7 mouse cellular contexts compared by ENCODE assay signal in the genomic region with DNA sequence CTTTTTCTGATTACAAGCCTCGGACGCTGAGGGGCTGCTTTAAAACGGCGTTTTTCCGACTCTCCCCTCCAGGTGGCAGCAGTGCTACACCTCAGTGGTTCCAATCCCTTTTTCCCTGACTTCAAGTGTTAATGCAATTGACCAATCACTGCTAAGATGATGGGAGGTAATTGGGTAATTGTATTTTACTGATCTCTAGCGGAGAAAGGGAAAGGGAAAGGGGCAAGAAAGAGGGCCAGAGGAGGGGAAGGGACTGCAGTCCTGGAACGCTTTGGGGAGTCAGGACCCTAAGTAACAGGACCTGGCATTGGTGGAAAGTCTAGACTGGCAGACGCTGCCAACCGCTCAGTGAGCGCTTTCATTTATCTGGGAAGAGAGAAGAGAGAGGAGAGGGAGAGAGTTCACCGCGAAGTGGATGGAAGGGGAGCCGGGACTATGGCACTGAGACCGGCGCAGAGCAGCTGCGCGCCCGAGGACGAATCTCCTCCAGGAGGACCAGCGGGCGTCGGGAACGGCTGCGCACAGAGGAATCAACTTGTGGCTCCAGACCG.
DNase-seq lines count a peak whose midpoint lies in the region; ATAC-seq and TF ChIP-seq lines count a peak whose summit lies in the region.

No protein-coding gene starts in this region.

- no peaks in the 10 kb centered on the region for H3K36me3 ChIP-seq in embryonic facial prominence, embryonic 11.5 days (replicated peaks; ENCODE audit: control insufficient read depth, insufficient read depth, low read depth, low read length)
- no peaks in the 10 kb centered on the region for H3K36me3 ChIP-seq in heart, adult 2 months (ENCODE audit: control insufficient read depth, insufficient read depth, low read length)
- no peaks in the 10 kb centered on the region for H3K36me3 ChIP-seq in kidney, adult 2 months (ENCODE audit: control insufficient read depth, insufficient read depth, low read length)
- no peaks in the 10 kb centered on the region for H3K36me3 ChIP-seq in limb, embryonic 11.5 days (ENCODE audit: control insufficient read depth, insufficient read depth, low read length)
- H3K36me3 ChIP-seq in midbrain, embryonic 13.5 days: no peaks in the 10 kb centered on the region
- no peaks in the 10 kb centered on the region for H3K36me3 ChIP-seq in stomach, embryonic 15.5 days

- WGBS in bone marrow, adult 2 months: 2% methylated on average over 25 of the region's 25 CpGs
- WGBS in embryonic facial prominence, embryonic 11.5 days: under 1% methylated on average over 25 of the region's 25 CpGs
- WGBS in heart, adult 2 months: under 1% methylated on average over 25 of the region's 25 CpGs
- under 1% methylated on average over 25 of the region's 25 CpGs for WGBS in kidney, adult 2 months
- WGBS in limb, embryonic 11.5 days: under 1% methylated on average over 25 of the region's 25 CpGs
- WGBS in midbrain, embryonic 13.5 days: under 1% methylated on average over 25 of the region's 25 CpGs
- WGBS in stomach, embryonic 15.5 days: under 1% methylated on average over 25 of the region's 25 CpGs

- TF ChIP-seq CTCF in bone marrow, adult 2 months (IDR thresholded peaks at IDR 0.05; ENCODE audit: control insufficient read depth, insufficient read depth, low read length): peak; percentile 46; the same call in 1 of the 2 replicates
- TF ChIP-seq CTCF in heart, adult 2 months (IDR thresholded peaks at IDR 0.05): peak; percentile 84
- peak; percentile 84 for TF ChIP-seq CTCF in kidney, adult 2 months (conservative IDR thresholded peaks at IDR 0.05; ENCODE audit: insufficient read depth, insufficient read length, low read depth, low read length)

- no peak for TF ChIP-seq POLR2A in bone marrow, adult 2 months (IDR thresholded peaks at IDR 0.05; ENCODE audit: borderline replicate concordance, control insufficient read depth, low read depth, low read length)
- TF ChIP-seq POLR2A in heart, adult 2 months (IDR thresholded peaks at IDR 0.05; ENCODE audit: insufficient read depth, low read depth, low read length): peak; percentile 34; the same call in 1 of the 2 replicates
- no peak for TF ChIP-seq POLR2A in kidney, adult 2 months (IDR thresholded peaks at IDR 0.05; ENCODE audit: low read depth, low read length)

- no peaks in the 10 kb centered on the region for H3K9me3 ChIP-seq in embryonic facial prominence, embryonic 11.5 days (replicated peaks; ENCODE audit: control insufficient read depth, low read length)
- no peaks in the 10 kb centered on the region for H3K9me3 ChIP-seq in limb, embryonic 11.5 days (ENCODE audit: control insufficient read depth, low read length)
- no peaks in the 10 kb centered on the region for H3K9me3 ChIP-seq in midbrain, embryonic 13.5 days
- H3K9me3 ChIP-seq in stomach, embryonic 15.5 days: no peaks in the 10 kb centered on the region

- no peaks in the 10 kb centered on the region for H3K27me3 ChIP-seq in embryonic facial prominence, embryonic 11.5 days (ENCODE audit: control insufficient read depth, insufficient read depth, low read length)
- H3K27me3 ChIP-seq in heart, adult 2 months (ENCODE audit: control insufficient read depth, insufficient read depth, low read length): no peaks in the 10 kb centered on the region
- no peaks in the 10 kb centered on the region; the same call in 1 of the 2 replicates for H3K27me3 ChIP-seq in kidney, adult 2 months (replicated peaks; ENCODE audit: control insufficient read depth, insufficient read depth, low read length)
- peaks cover 8% of the 10 kb centered on the region; the same call in 1 of the 2 replicates for H3K27me3 ChIP-seq in limb, embryonic 11.5 days (ENCODE audit: control insufficient read depth, insufficient read depth, low read length)
- H3K27me3 ChIP-seq in midbrain, embryonic 13.5 days: no peaks in the 10 kb centered on the region
- no peaks in the 10 kb centered on the region for H3K27me3 ChIP-seq in stomach, embryonic 15.5 days (replicated peaks)

- no peaks in the 10 kb centered on the region for H3K4me1 ChIP-seq in bone marrow, adult 2 months (ENCODE audit: control insufficient read depth, insufficient read depth, low read length)
- no peaks in the 10 kb centered on the region for H3K4me1 ChIP-seq in embryonic facial prominence, embryonic 11.5 days (ENCODE audit: control insufficient read depth, insufficient read depth, low read length)
- H3K4me1 ChIP-seq in heart, adult 2 months (ENCODE audit: control insufficient read depth, insufficient read depth, low read length): no peaks in the 10 kb centered on the region
- 0 out of 2 replicates have a peak, but pooled peaks cover 2% of the 10 kb centered on the region for H3K4me1 ChIP-seq in kidney, adult 2 months (ENCODE audit: control insufficient read depth, insufficient read depth, low read length)
- H3K4me1 ChIP-seq in limb, embryonic 11.5 days (ENCODE audit: control insufficient read depth, insufficient read depth, low read length): no peaks in the 10 kb centered on the region
- H3K4me1 ChIP-seq in midbrain, embryonic 13.5 days (replicated peaks): peaks cover 23% of the 10 kb centered on the region
- no peaks in the 10 kb centered on the region for H3K4me1 ChIP-seq in stomach, embryonic 15.5 days

- no peak overlapping the region for H3K4me3 ChIP-seq in bone marrow, adult 2 months (replicated peaks; ENCODE audit: control insufficient read depth, low read depth, low read length)
- peak overlapping the region; percentile 41 for H3K4me3 ChIP-seq in embryonic facial prominence, embryonic 11.5 days (ENCODE audit: low read depth, low read length)
- peak overlapping the region; percentile 48 for H3K4me3 ChIP-seq in heart, adult 2 months
- peak overlapping the region; percentile 56 for H3K4me3 ChIP-seq in kidney, adult 2 months (ENCODE audit: insufficient read depth, low read depth, low read length)
- H3K4me3 ChIP-seq in limb, embryonic 11.5 days (ENCODE audit: low read depth, low read length): peak overlapping the region; percentile 34
- H3K4me3 ChIP-seq in midbrain, embryonic 13.5 days (replicated peaks): peak overlapping the region; percentile 58
- H3K4me3 ChIP-seq in stomach, embryonic 15.5 days (replicated peaks): peak overlapping the region; percentile 56

- peak; percentile 90 for DNase-seq in embryonic facial prominence, embryonic 11.5 days (ENCODE audit: low spot score)
- peak; percentile 57 to 73 for DNase-seq in heart, adult 2 months
- peak; percentile 73 for DNase-seq in kidney, adult 2 months
- DNase-seq in limb, embryonic 11.5 days (ENCODE audit: low spot score): peak; percentile 89

- H3K4me2 ChIP-seq in embryonic facial prominence, embryonic 11.5 days (ENCODE audit: low read depth, low read length): peak overlapping the region; percentile 85
- H3K4me2 ChIP-seq in limb, embryonic 11.5 days (ENCODE audit: low read depth, severe bottlenecking): peak overlapping the region; percentile 86
- H3K4me2 ChIP-seq in midbrain, embryonic 13.5 days (replicated peaks): peak overlapping the region; percentile 80
- H3K4me2 ChIP-seq in stomach, embryonic 15.5 days: peak overlapping the region; percentile 87

- TF ChIP-seq EP300 in heart, adult 2 months (IDR thresholded peaks at IDR 0.05; ENCODE audit: insufficient read depth, low read depth, low read length): no peak

- no peaks in the 10 kb centered on the region for H3K79me2 ChIP-seq in heart, adult 2 months (replicated peaks; ENCODE audit: control insufficient read depth, insufficient read depth, low read length)

- 0 out of 2 replicates have a peak overlapping the region, but pooled peaks have one; percentile 23 for H3K9ac ChIP-seq in embryonic facial prominence, embryonic 11.5 days (replicated peaks; ENCODE audit: low read length)
- H3K9ac ChIP-seq in heart, adult 2 months (ENCODE audit: low read depth, low read length): no peak overlapping the region
- H3K9ac ChIP-seq in limb, embryonic 11.5 days (ENCODE audit: low read length): peak overlapping the region; percentile 22; the same call in 1 of the 2 replicates
- H3K9ac ChIP-seq in midbrain, embryonic 13.5 days (replicated peaks): peak overlapping the region; percentile 72
- peak overlapping the region; percentile 9; the same call in 1 of the 2 replicates for H3K9ac ChIP-seq in stomach, embryonic 15.5 days

- H3K27ac ChIP-seq in bone marrow, adult 2 months (ENCODE audit: control insufficient read depth, insufficient read depth, low read depth, low read length, poor library complexity): no peak overlapping the region
- peak overlapping the region; percentile 65; the same call in 1 of the 2 replicates for H3K27ac ChIP-seq in embryonic facial prominence, embryonic 11.5 days (replicated peaks; ENCODE audit: low read depth, low read length)
- peak overlapping the region; percentile 15; the same call in 1 of the 2 replicates for H3K27ac ChIP-seq in heart, adult 2 months
- no peak overlapping the region for H3K27ac ChIP-seq in kidney, adult 2 months (ENCODE audit: insufficient read depth, low read depth, low read length)
- no peak overlapping the region for H3K27ac ChIP-seq in limb, embryonic 11.5 days (replicated peaks; ENCODE audit: low read depth, low read length)
- H3K27ac ChIP-seq in midbrain, embryonic 13.5 days: peak overlapping the region; percentile 92
- H3K27ac ChIP-seq in stomach, embryonic 15.5 days: peak overlapping the region; percentile 83

- peak; percentile 90 for ATAC-seq in embryonic facial prominence, embryonic 11.5 days (replicated peaks; ENCODE audit: insufficient number of reproducible peaks, low FRiP score, low TSS enrichment, low read depth)
- peak; percentile 84 for ATAC-seq in limb, embryonic 11.5 days (ENCODE audit: insufficient number of reproducible peaks, low FRiP score, low TSS enrichment, low read depth)
- peak; percentile 92 for ATAC-seq in midbrain, embryonic 13.5 days
- peak; percentile 84 for ATAC-seq in stomach, embryonic 15.5 days (ENCODE audit: insufficient read depth, low FRiP score, low read depth)

- intact Hi-C loops in heart, adult 2 months (cut with DNase I): no loop called here

Comparison
In these comparisons a context has a peak if more than half of its experiments do, and no peak if none do; other contexts are left out.
1. H3K27ac ChIP-seq: peak in embryonic facial prominence, embryonic 11.5 days (single experiment), heart, adult 2 months (single experiment), midbrain, embryonic 13.5 days (single experiment) and stomach, embryonic 15.5 days (single experiment); none in bone marrow, adult 2 months (single experiment), kidney, adult 2 months (single experiment) and limb, embryonic 11.5 days (single experiment).
2. Peak in every context shown above with its lines, with median percentiles within 50 percentile points of each other: CTCF ChIP-seq, ATAC-seq, DNase-seq and H3K4me2 ChIP-seq.